Mouse (Mus musculus) testis, postnatal 14 days (tissue): Measurements from ENCODE around the gene Gm12248.
"Not testable (repeated sequence)": the region's sequence is repeated elsewhere in the genome, so short reads cannot be mapped to it uniquely, and the experiment has no call there.

Source experiments
- DNase-seq: peaks from one replicate; pipeline ENCODE4 v3.0.0; 2021; ENCODE audit warnings: low spot score

The Gm12248 gene

GRCm38 (mm10) chr11:58102146-58102545, 9.2 kb upstream of the Gm12248 start:
- no peak for DNase-seq

GRCm38 (mm10) chr11:58101194-58101720, 8.3 kb upstream of the Gm12248 start:
- DNase-seq = no peak

- DNase-seq = no peak
Observed at GRCm38 (mm10) chr11:58100006-58100405, 7.1 kb upstream of the Gm12248 start.

GRCm38 (mm10) chr11:58098366-58098720, 5.4 kb upstream of the Gm12248 start:
- DNase-seq = not testable (repeated sequence)

- no peak for DNase-seq
Observed at GRCm38 (mm10) chr11:58097621-58098365, 4.9 kb upstream of the Gm12248 start.

- no peak for DNase-seq
Observed at GRCm38 (mm10) chr11:58096821-58097620, 4.1 kb upstream of the Gm12248 start.

GRCm38 (mm10) chr11:58096160-58096559, 3.2 kb upstream of the Gm12248 start:
- DNase-seq = no peak

- DNase-seq = no peak
Observed at GRCm38 (mm10) chr11:58095561-58095960, 2.6 kb upstream of the Gm12248 start.

- DNase-seq = no peak
Observed at GRCm38 (mm10) chr11:58094766-58095165, 1.8 kb upstream of the Gm12248 start.

GRCm38 (mm10) chr11:58092541-58092940, 393 bp downstream of the Gm12248 start:
- no peak for DNase-seq

- DNase-seq = no peak
Observed at GRCm38 (mm10) chr11:58081716-58082115, 11.2 kb downstream of the Gm12248 start.

GRCm38 (mm10) chr11:58077270-58077669, 15.7 kb downstream of the Gm12248 start:
- no peak for DNase-seq

- DNase-seq = no peak
Observed at GRCm38 (mm10) chr11:58072978-58073377, 20.0 kb downstream of the Gm12248 start.

- no peak for DNase-seq
Observed at GRCm38 (mm10) chr11:58065025-58065424, 27.9 kb downstream of the Gm12248 start.

- DNase-seq = no peak
Observed at GRCm38 (mm10) chr11:58062586-58062985, 30.3 kb downstream of the Gm12248 start.

- DNase-seq = not testable (repeated sequence)
Observed at GRCm38 (mm10) chr11:58061218-58061617, 31.7 kb downstream of the Gm12248 start.

- not testable (repeated sequence) for DNase-seq
Observed at GRCm38 (mm10) chr11:58059752-58060151, 33.2 kb downstream of the Gm12248 start.

GRCm38 (mm10) chr11:58057455-58057854, 35.5 kb downstream of the Gm12248 start:
- no peak for DNase-seq

- no peak for DNase-seq
Observed at GRCm38 (mm10) chr11:58046438-58046837, 46.5 kb downstream of the Gm12248 start.

GRCm38 (mm10) chr11:58042861-58043431, 50.0 kb downstream of the Gm12248 start:
- DNase-seq = no peak

- no peak for DNase-seq
Observed at GRCm38 (mm10) chr11:58039027-58039426, 53.9 kb downstream of the Gm12248 start.

- no peak for DNase-seq
Observed at GRCm38 (mm10) chr11:58033635-58034034, 59.3 kb downstream of the Gm12248 start.

GRCm38 (mm10) chr11:58031176-58031575, 61.8 kb downstream of the Gm12248 start:
- DNase-seq = no peak
